Mouse (Mus musculus) ES-E14 (cell line): Measurements from ENCODE around the gene Tesc. TPM values are rescaled to one million over a fixed set of nuclear protein-coding genes. Genes with fewer than 3 reads are reported as not detected.

ENCODE experiments used
- DNase-seq: peaks from one replicate; pipeline ENCODE4 v3.0.0-alpha.2; 2013; ENCODE audit warnings: low read depth, low spot score
- H3K27ac ChIP-seq: 2 replicates; pipeline ENCODE4 v1.5.1; 2012; ENCODE audit warnings: low read depth, mild to moderate bottlenecking, low read length, moderate library complexity, mixed read lengths; ENCODE audit not compliant: poor library complexity, insufficient read depth, severe bottlenecking
- H3K36me3 ChIP-seq: 2 replicates; pipeline ENCODE4 v1.6.1; 2012; ENCODE audit warnings: mild to moderate bottlenecking, low read length, moderate library complexity, mixed read lengths; ENCODE audit not compliant: control insufficient read depth, poor library complexity, insufficient read depth, severe bottlenecking
- H3K4me1 ChIP-seq, 2 experiments: fragments of 150-350 bp in 1 of 2; sonication (generic) in 1 of 2; 2 replicates each; pipeline ENCODE4 v1.6.1; 2012; ENCODE audit warnings: low read length in 2 of 2, mild to moderate bottlenecking in 1 of 2, mixed read lengths in 1 of 2; ENCODE audit not compliant: control insufficient read depth in 2 of 2, insufficient read depth in 2 of 2, poor library complexity in 1 of 2
- H3K4me3 ChIP-seq, 2 experiments: fragments of 150-350 bp in 1 of 2; sonication (generic) in 1 of 2; 2 replicates each; pipeline ENCODE4 v1.5.1; 2012; ENCODE audit warnings: low read length in 2 of 2, low read depth in 1 of 2, mild to moderate bottlenecking in 1 of 2, mixed read lengths in 1 of 2; ENCODE audit not compliant: insufficient read depth in 1 of 2, poor library complexity in 1 of 2, severe bottlenecking in 1 of 2
- H3K9ac ChIP-seq: 2 replicates; pipeline ENCODE4 v1.6.1; 2012; ENCODE audit warnings: low read depth, mild to moderate bottlenecking, low read length, mixed read lengths; ENCODE audit not compliant: poor library complexity, insufficient read depth, severe bottlenecking
- H3K9me3 ChIP-seq: fragments of 150-350 bp; sonication (generic); 2 replicates; pipeline ENCODE4 v1.6.1; 2012; ENCODE audit warnings: low read depth, mild to moderate bottlenecking, low read length; ENCODE audit not compliant: control insufficient read depth, insufficient read depth
- CHD2 ChIP-seq: IDR thresholded peaks from 2 replicates; pipeline ENCODE4 v1.6.1; 2014; ENCODE audit warnings: mild to moderate bottlenecking, low read depth, low read length, inconsistent platforms
- HCFC1 ChIP-seq: IDR thresholded peaks from 2 replicates; pipeline ENCODE4 v1.6.1; 2012; ENCODE audit warnings: low read length, inconsistent platforms, borderline replicate concordance; ENCODE audit not compliant: insufficient read depth
- MAFK ChIP-seq: IDR thresholded peaks from 2 replicates; pipeline ENCODE4 v1.6.1; 2014; ENCODE audit warnings: mild to moderate bottlenecking, low read depth, low read length, inconsistent platforms; ENCODE audit not compliant: insufficient read depth
- ZC3H11A ChIP-seq: IDR thresholded peaks from 2 replicates; pipeline ENCODE4 v1.6.1; 2012; ENCODE audit warnings: low read depth, mild to moderate bottlenecking, inconsistent platforms, low read length, borderline replicate concordance
- ZNF384 ChIP-seq: IDR thresholded peaks from 2 replicates; pipeline ENCODE4 v1.6.1; 2012; ENCODE audit warnings: low read depth, low read length, inconsistent platforms
- in situ Hi-C, 2 experiments: fragments of 600-800 bp; cut with MboI; formaldehyde crosslinking; loops; one replicate each; pipeline ENCODE4 v1.15.1; 2025; ENCODE audit warnings: low sequenced_read_pairs in 2 of 2, inconsistent platforms in 1 of 2; ENCODE audit not compliant: unreplicated experiment in 2 of 2
- total RNA-seq: library from RNA; depleted of rRNA; stranded (reverse); fragments of 300-350 nt; gene quantifications from 2 replicates; pipeline ENCODE4 v1.2.3, GENCODE M21; 2012

Gene Tesc
- total RNA-seq, 1 experiment: 3.1 TPM

DNA sequence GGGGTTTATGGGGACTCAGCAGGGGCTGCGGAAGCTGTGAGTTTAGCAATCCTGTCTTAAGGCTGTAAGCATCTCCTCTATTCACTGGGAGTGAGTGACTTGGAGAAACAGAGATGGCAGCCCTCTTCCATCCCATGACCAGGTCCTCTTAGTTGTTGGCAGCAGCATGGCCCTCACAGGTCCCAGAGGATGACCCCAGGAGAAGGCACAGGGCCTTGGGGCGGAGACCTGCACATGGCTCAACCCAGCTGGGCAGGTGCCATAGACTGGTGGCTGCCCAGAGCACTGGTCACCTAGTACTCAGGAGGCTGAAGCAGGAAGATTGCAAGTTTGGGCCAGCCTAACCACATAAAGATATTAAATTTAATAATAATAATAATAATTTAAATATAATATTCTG, 11.9 kb upstream of the Tesc start:
- H3K27ac ChIP-seq: no peak overlapping the region
- no peaks in the 10 kb centered on the region for H3K36me3 ChIP-seq
- no peak for DNase-seq
- H3K9ac ChIP-seq: no peak overlapping the region
- H3K4me3 ChIP-seq: no peak overlapping the region
- in situ Hi-C loops: no loop called here
- H3K4me1 ChIP-seq: peaks cover 0 to 6% of the 10 kb centered on the region in 2 experiments; a peak in 1 of 4 replicates
- no peaks in the 10 kb centered on the region for H3K9me3 ChIP-seq
- TF ChIP-seq CHD2: no peak
- TF ChIP-seq ZC3H11A: no peak
- TF ChIP-seq ZNF384: no peak
- TF ChIP-seq MAFK: no peak

GRCm38 (mm10) chr5:118017527-118017926, 10.0 kb upstream of the Tesc start:
- in situ Hi-C loops: no loop called here
- no peaks in the 10 kb centered on the region for H3K36me3 ChIP-seq
- no peaks in the 10 kb centered on the region for H3K9me3 ChIP-seq
- peaks cover 0 to 6% of the 10 kb centered on the region in 2 experiments; a peak in 1 of 4 replicates for H3K4me1 ChIP-seq
- DNase-seq: no peak
- H3K9ac ChIP-seq: no peak overlapping the region
- no peak overlapping the region for H3K4me3 ChIP-seq
- H3K27ac ChIP-seq: no peak overlapping the region
- no peak for TF ChIP-seq ZNF384
- TF ChIP-seq CHD2: no peak
- no peak for TF ChIP-seq HCFC1
- TF ChIP-seq ZC3H11A: no peak
- no peak for TF ChIP-seq MAFK

DNA sequence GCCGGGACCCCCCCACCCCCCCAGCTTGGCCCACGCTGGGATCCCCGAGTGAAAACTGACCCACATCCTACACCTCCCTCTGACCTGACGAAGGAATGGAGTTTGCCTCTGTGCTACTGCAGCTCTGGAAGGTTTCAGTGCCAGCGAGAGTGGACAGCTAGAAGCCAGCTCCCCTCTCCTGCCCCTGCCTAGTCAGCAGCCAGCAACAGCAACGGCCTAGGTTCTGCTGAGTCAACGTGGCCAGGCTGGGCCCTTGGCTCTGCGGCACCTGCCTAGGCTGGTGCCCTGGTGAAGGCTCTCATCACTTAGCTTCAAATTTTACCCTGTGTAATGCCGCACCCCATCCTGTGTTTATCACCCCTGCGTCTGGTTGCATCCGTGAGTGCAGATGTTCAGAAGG, 7.6 kb upstream of the Tesc start:
- H3K9me3 ChIP-seq: no peaks in the 10 kb centered on the region
- DNase-seq: no peak
- no peak overlapping the region for H3K9ac ChIP-seq
- H3K4me1 ChIP-seq: peaks cover 0 to under 1% of the 10 kb centered on the region in 2 experiments; a peak in 1 of 4 replicates
- in situ Hi-C loops: no loop called here
- H3K4me3 ChIP-seq: no peak overlapping the region
- TF ChIP-seq HCFC1: no peak
- no peak for TF ChIP-seq CHD2
- TF ChIP-seq ZNF384: no peak
- TF ChIP-seq MAFK: no peak
- no peak for TF ChIP-seq ZC3H11A
- no peak overlapping the region for H3K27ac ChIP-seq
- H3K36me3 ChIP-seq: no peaks in the 10 kb centered on the region

DNA sequence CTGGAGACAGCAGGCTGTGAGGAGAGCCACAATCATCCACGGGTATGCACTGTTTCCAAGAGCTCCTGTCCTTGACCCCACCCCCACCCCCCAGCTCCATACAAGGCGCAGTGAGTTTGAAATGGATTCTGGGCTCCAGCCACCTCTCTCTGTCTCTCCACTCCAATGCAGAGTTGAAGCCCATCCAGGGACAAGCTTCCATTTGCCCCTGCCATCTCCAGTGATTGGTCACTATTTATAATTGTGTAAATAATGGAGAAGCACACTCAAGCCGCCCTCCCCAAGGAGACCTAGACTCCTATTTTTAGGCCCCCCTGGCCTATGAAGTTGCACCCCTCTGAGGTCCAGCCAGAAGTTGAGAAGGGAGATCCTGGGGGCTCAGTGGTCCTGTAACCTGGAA, 4.5 kb upstream of the Tesc start:
- peaks cover 0 to 16% of the 10 kb centered on the region in 2 experiments; a peak in 2 of 4 replicates for H3K4me1 ChIP-seq
- no peaks in the 10 kb centered on the region for H3K9me3 ChIP-seq
- H3K9ac ChIP-seq: no peak overlapping the region
- no peaks in the 10 kb centered on the region for H3K36me3 ChIP-seq
- H3K4me3 ChIP-seq: no peak overlapping the region
- DNase-seq: no peak
- H3K27ac ChIP-seq: no peak overlapping the region
- in situ Hi-C loops: no loop called here
- TF ChIP-seq MAFK (no peak), ZC3H11A (no peak), ZNF384 (no peak), HCFC1 (no peak), CHD2 (no peak)

- no peak overlapping the region; a peak in 1 of 4 replicates for H3K4me3 ChIP-seq
- H3K27ac ChIP-seq: no peak overlapping the region
- H3K36me3 ChIP-seq: no peaks in the 10 kb centered on the region
- in situ Hi-C loops: no loop called here
- H3K9me3 ChIP-seq: no peaks in the 10 kb centered on the region
- no peak overlapping the region for H3K9ac ChIP-seq
- no peak for DNase-seq
- TF ChIP-seq HCFC1 (no peak), ZNF384 (no peak), CHD2 (no peak), MAFK (no peak), ZC3H11A (no peak)
- H3K4me1 ChIP-seq: peaks cover 0 to 21% of the 10 kb centered on the region in 2 experiments; a peak in 2 of 4 replicates
Measured at GRCm38 (mm10) chr5:118025880-118026279, 1.7 kb upstream of the Tesc start.
